Mouse (Mus musculus) C2C12 (cell line): ENCODE results near the gene Ddo. TPM values are rescaled to one million over a fixed set of nuclear protein-coding genes. Genes with fewer than 3 reads are reported as not detected.

Source experiments
- H3K27me3 ChIP-seq: one replicate; pipeline ENCODE4 v1.6.1; 2011; ENCODE audit not compliant: control insufficient read depth, insufficient read depth, insufficient read length
- H3K36me3 ChIP-seq: one replicate; pipeline ENCODE4 v1.6.1; 2011; ENCODE audit not compliant: control insufficient read depth, insufficient read depth
- H3K4me3 ChIP-seq: one replicate; pipeline ENCODE4 v1.5.1; 2011; ENCODE audit warnings: mild to moderate bottlenecking, control low read depth; ENCODE audit not compliant: poor library complexity, insufficient read depth, severe bottlenecking
- H3K79me2 ChIP-seq: one replicate; pipeline ENCODE4 v1.6.1; 2011; ENCODE audit not compliant: control insufficient read depth, insufficient read depth
- H3K79me3 ChIP-seq: one replicate; pipeline ENCODE4 v1.6.1; 2011; ENCODE audit warnings: low read depth, control low read depth
- H3ac ChIP-seq: one replicate; pipeline ENCODE3; 2011; ENCODE audit warnings: low read depth; ENCODE audit not compliant: control insufficient read depth, insufficient read length
- CEBPB ChIP-seq: IDR thresholded peaks from one replicate; pipeline ENCODE4 v1.6.1; 2011; ENCODE audit warnings: low read depth, mild to moderate bottlenecking, control low read depth, moderate library complexity
- FOSL1 ChIP-seq: IDR thresholded peaks from one replicate; pipeline ENCODE4 v1.8.0; 2011; ENCODE audit warnings: mild to moderate bottlenecking, low read length; ENCODE audit not compliant: poor library complexity, insufficient read depth, severe bottlenecking
- MAX ChIP-seq: IDR thresholded peaks from one replicate; pipeline ENCODE4 v1.6.1; 2011; ENCODE audit warnings: mild to moderate bottlenecking, control low read depth
- MYOD1 ChIP-seq: IDR thresholded peaks from one replicate; pipeline ENCODE4 v1.6.1; 2011; ENCODE audit warnings: low read depth; ENCODE audit not compliant: control insufficient read depth, insufficient read length
- USF1 ChIP-seq: IDR thresholded peaks from one replicate; pipeline ENCODE4 v1.6.1; 2011; ENCODE audit warnings: low read depth, mild to moderate bottlenecking, control low read depth, moderate library complexity
- polyA plus RNA-seq: library from polyadenylated mRNA; unstranded; fragments of >200 nt; fragmentation: generic; extraction: Trizol; gene quantifications from one replicate; pipeline ENCODE4 v1.2.1, GENCODE M21; 2012; ENCODE audit warnings: missing spikeins

Gene Ddo
- polyA plus RNA-seq, 1 experiment: not detected

DNA sequence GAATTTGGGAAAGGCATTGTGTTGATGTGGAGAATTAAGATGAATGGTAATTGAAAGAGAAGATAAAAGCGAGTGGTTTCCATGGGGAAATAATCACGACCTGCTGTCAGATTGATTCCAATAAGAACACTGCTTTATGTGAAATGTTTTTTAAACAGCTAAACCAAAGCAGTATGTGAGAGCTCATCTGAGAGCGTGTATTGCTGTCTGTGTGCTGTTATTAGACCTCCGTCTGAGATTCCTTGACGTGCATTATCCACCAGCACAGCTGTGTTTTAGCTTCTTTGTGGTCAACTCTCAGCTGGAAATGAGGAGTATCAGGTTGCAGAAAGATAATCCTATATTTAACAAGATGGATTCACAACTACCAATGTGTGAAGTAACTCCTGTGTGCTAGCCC is 97.2 kb downstream of the Ddo start:
- H3K79me2 ChIP-seq: no peaks in the 10 kb centered on the region
- H3K36me3 ChIP-seq: no peaks in the 10 kb centered on the region
- no peak overlapping the region for H3ac ChIP-seq
- no peaks in the 10 kb centered on the region for H3K27me3 ChIP-seq
- H3K79me3 ChIP-seq: no peaks in the 10 kb centered on the region
- no peak overlapping the region for H3K4me3 ChIP-seq
- TF ChIP-seq MYOD1: peak; percentile 93
- no peak for TF ChIP-seq USF1

DNA sequence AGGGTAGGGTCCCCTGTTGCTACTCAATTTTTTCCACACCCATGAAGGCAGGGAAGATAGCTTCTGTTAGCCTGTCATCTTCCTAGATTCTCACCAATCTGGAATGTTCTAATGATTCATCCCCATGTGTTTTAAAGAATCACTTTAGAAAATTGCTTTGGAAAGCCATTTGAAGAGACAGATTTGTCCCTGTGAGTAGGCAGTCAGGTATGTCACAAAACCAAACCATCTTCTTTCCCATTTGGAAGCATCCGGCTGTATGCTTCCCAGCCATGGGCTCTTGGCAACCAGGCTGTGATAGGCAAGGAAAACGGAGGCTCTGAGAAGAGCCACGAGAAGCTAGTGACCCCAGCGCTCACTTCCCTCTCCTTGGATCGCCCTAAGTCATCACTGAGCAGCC is 100.4 kb downstream of the Ddo start:
- H3K4me3 ChIP-seq: no peak overlapping the region
- no peak overlapping the region for H3ac ChIP-seq
- no peaks in the 10 kb centered on the region for H3K79me3 ChIP-seq
- TF ChIP-seq FOSL1: peak; percentile 6
- TF ChIP-seq CEBPB: no peak
- no peak for TF ChIP-seq MAX
- no peaks in the 10 kb centered on the region for H3K79me2 ChIP-seq
- H3K36me3 ChIP-seq: no peaks in the 10 kb centered on the region
- H3K27me3 ChIP-seq: no peaks in the 10 kb centered on the region

Other genes starting within 250 kb of the Ddo start
- gene Slc22a16, start 59.7 kb upstream of the Ddo start, polyA plus RNA-seq: not detected
- gene Mettl24, start 53.3 kb downstream of the Ddo start, polyA plus RNA-seq: 0.76 TPM